Mouse (Mus musculus) bone marrow macrophage, adult 2 months (primary cell): ENCODE results near the gene Traf3. TPM values are rescaled to one million over a fixed set of nuclear protein-coding genes. Genes with fewer than 3 reads are reported as not detected.

Experiments
- H3K27ac ChIP-seq: 2 replicates; pipeline ENCODE4 v1.5.1; 2012; ENCODE audit warnings: low read depth, low read length; ENCODE audit not compliant: insufficient read depth
- H3K4me1 ChIP-seq: 2 replicates; pipeline ENCODE4 v1.6.1; 2012; ENCODE audit warnings: low read length; ENCODE audit not compliant: control insufficient read depth, insufficient read depth
- H3K4me3 ChIP-seq: 2 replicates; pipeline ENCODE4 v1.5.1; 2012; ENCODE audit warnings: mild to moderate bottlenecking, low read length, moderate library complexity; ENCODE audit not compliant: insufficient read depth
- CTCF ChIP-seq: IDR thresholded peaks from 2 replicates; pipeline ENCODE4 v1.5.1; 2012; ENCODE audit warnings: low read depth, mild to moderate bottlenecking, low read length, moderate library complexity
- POLR2A ChIP-seq: IDR thresholded peaks from 2 replicates; pipeline ENCODE4 v1.6.1; 2012; ENCODE audit warnings: mild to moderate bottlenecking, low read depth, low read length, borderline replicate concordance
- polyA plus RNA-seq: library from polyadenylated mRNA; stranded (reverse); fragments of >200 nt; gene quantifications from 2 replicates; pipeline ENCODE4 v1.2.4, GENCODE M21; 2012; ENCODE audit not compliant: missing spikeins, insufficient read depth, insufficient read length

Traf3 gene
- polyA plus RNA-seq, 1 experiment: 16.4 TPM

- Histone ChIP-seq H3K4me1 (peaks cover 34% of the 10 kb centered on the region), H3K4me3 (no peak overlapping the region), H3K27ac (no peak overlapping the region)
- TF ChIP-seq CTCF: no peak
- no peak for TF ChIP-seq POLR2A
These were observed 30.4 kb downstream of the Traf3 start for GRCm38 (mm10) chr12:111196548-111196947.

DNA sequence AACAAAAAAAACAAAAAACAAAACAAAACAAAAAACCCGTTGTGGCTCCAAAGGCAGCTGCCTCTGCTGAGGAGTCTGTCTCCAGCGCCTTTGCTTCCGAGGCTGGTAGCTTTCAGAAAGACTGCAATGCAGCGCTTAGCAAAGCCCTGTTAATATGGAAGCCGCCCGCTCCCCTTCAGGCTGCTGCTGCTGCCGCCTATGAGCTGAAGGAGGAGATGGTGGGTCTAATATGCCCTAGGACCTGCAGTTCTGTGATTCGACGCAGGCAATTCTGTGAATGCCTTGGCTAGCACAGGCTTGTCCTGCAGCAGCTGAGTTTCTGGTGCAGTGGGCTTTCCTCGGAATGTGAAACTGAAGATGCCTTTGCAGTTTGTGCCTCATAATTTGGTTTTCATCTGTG is 36.9 kb downstream of the Traf3 start:
- TF ChIP-seq CTCF (no peak), POLR2A (no peak)
- Histone ChIP-seq H3K27ac (no peak overlapping the region), H3K4me3 (no peak overlapping the region), H3K4me1 (no peaks in the 10 kb centered on the region)

- no peak for TF ChIP-seq CTCF
- TF ChIP-seq POLR2A: no peak
- Histone ChIP-seq H3K27ac (no peak overlapping the region), H3K4me3 (no peak overlapping the region), H3K4me1 (no peaks in the 10 kb centered on the region)
These were observed 37.8 kb downstream of the Traf3 start for GRCm38 (mm10) chr12:111203945-111204344.

- TF ChIP-seq POLR2A: no peak
- no peak for TF ChIP-seq CTCF
- Histone ChIP-seq H3K4me1 (peaks cover 2% of the 10 kb centered on the region; the same call in 1 of the 2 replicates), H3K27ac (no peak overlapping the region), H3K4me3 (no peak overlapping the region)
These were observed 41.5 kb downstream of the Traf3 start for GRCm38 (mm10) chr12:111207641-111208040.

GRCm38 (mm10) chr12:111211729-111212128 is 45.6 kb downstream of the Traf3 start:
- H3K4me3 ChIP-seq: no peak overlapping the region
- H3K4me1 ChIP-seq: peaks cover 2% of the 10 kb centered on the region; the same call in 1 of the 2 replicates
- no peak overlapping the region for H3K27ac ChIP-seq
- no peak for TF ChIP-seq POLR2A
- no peak for TF ChIP-seq CTCF

GRCm38 (mm10) chr12:111218867-111219266 is 52.7 kb downstream of the Traf3 start:
- TF ChIP-seq CTCF: no peak
- Histone ChIP-seq H3K4me1 (0 out of 2 replicates have a peak, but pooled peaks cover under 1% of the 10 kb centered on the region), H3K4me3 (no peak overlapping the region), H3K27ac (no peak overlapping the region)

DNA sequence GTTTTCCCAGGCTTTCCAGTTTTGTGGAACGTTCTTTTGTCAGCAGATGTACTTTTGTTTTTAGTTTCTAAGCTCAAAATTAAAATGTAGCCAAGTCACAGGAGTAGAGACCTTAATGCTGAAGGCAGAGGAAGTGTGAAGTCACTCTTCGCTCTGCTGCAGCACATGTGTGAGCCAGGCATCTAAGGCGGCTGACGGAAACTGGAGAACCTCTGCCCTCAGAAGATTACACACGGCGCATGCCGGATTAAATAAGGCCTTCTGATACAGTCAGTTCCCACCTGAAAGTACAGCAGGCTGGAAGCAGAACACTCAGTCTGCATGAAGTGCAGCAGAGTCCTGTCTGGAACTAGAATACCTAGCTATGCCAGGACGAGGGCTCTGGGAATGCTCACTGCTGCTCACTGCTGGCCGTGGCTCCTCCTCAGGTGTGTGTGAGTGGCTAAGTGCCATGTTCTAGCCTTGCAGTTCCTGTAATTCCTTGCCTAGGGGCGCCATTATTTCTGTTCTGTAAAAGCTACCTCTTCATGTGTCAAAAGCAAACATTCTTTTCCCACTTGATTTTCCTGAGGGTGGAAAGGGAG is 59.1 kb downstream of the Traf3 start:
- Histone ChIP-seq H3K4me3 (no peak overlapping the region), H3K4me1 (peaks cover 2% of the 10 kb centered on the region), H3K27ac (no peak overlapping the region)
- TF ChIP-seq POLR2A (no peak), CTCF (no peak)

DNA sequence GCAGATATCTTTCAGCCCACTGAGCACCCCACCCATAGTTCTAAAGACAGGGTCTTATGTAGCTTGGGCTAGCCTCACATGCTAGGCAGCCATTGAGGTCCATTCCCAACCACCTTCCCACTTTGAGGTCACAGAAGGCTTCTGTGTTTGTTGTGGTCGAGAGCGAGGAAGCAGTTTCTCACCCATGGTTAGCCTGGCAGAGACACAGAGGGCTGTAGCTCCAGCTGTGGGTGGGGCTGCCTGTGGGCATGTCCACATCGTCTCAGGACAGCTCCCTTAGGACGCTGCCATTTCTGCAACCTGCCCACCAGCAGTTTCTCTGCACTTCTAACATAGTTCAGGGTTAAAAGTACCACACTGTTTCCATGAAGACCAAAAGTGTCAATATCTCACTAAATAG is 61.2 kb downstream of the Traf3 start:
- no peak overlapping the region for H3K27ac ChIP-seq
- H3K4me3 ChIP-seq: no peak overlapping the region
- TF ChIP-seq POLR2A (no peak), CTCF (no peak)
- peaks cover 9% of the 10 kb centered on the region for H3K4me1 ChIP-seq

DNA sequence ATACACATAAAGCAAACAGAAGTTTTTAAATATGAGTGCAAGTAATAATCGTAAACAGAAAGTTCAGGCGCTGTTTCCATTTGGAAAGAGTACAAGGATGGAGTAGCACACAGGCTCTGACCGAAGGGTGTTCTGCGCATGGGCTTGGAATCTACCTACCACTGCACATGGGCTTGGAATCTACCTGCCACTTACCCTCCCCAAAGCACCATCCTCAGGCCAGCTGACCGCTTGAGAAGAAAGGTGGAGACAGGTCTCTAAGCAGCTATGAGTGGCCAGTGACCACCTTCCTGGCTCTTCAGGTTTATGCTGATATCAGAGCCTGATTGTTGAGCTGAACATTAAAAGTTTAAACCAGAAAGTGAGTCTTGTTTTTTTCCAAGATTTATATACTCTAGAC is 62.3 kb downstream of the Traf3 start:
- H3K27ac ChIP-seq: no peak overlapping the region
- H3K4me1 ChIP-seq: peaks cover 9% of the 10 kb centered on the region
- no peak overlapping the region for H3K4me3 ChIP-seq
- no peak for TF ChIP-seq CTCF
- no peak for TF ChIP-seq POLR2A

- no peak for TF ChIP-seq POLR2A
- no peak for TF ChIP-seq CTCF
- Histone ChIP-seq H3K4me3 (no peak overlapping the region), H3K27ac (no peak overlapping the region), H3K4me1 (peaks cover 6% of the 10 kb centered on the region)
These were observed 64.6 kb downstream of the Traf3 start for GRCm38 (mm10) chr12:111230793-111231192.

DNA sequence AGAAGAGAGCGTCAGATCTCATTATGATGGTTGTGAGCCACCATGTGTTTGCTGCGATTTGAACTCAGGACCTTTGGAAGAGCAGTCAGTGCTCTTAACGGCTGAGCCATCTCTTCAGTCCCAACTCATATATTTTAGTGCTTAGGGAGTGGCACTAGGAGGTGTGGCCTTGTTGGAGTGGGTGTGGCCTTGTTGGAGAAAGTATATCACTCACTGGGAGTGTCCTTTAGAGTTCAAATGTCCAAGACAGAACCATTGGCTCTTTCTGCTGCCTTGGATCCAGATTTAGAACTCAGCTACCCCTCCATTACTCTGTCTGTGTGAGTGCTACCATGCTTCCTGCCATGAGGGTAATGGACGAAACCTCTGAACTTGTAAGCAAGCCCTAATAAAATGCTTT is 67.6 kb downstream of the Traf3 start:
- no peak for TF ChIP-seq POLR2A
- no peak for TF ChIP-seq CTCF
- Histone ChIP-seq H3K27ac (no peak overlapping the region), H3K4me1 (peaks cover 6% of the 10 kb centered on the region), H3K4me3 (no peak overlapping the region)
